In the genomic region with DNA sequence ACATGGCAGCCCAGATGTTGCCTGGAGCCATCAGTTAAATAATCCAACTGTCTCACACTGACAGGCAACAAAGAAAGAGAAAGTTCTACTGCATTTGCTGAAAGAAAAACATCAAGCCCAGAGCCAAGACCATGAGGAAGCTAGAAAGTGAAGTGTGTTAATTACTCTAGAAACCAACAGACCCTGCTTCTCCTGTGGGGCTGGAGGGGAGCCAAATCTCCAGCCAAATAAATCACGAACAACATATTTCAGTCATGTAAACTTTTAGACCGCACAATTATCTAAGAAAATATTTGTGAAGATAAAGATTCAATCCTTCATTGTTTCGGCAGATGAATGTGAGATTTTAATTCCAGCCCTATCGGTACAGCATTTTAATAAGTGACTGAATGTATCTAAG, we compare ENCODE assay signal across 15 mouse cellular contexts.
A peak's percentile ranks its signal among the peaks of the same experiment; 100 is the strongest.
DNase-seq lines count a peak whose midpoint lies in the region; ATAC-seq and TF ChIP-seq lines count a peak whose summit lies in the region.
"Had no signal": no experiment of that assay in that cellular context is flagged by ENCODE, and none has a peak within 500 bp of the region (broad histone marks: within the 10 kb centered on the region; RNA-seq: fewer than 3 reads in every experiment).

No protein-coding gene starts in this region.

- peak overlapping the region; percentile 19; the same call in 1 of the 2 replicates for H3K27ac ChIP-seq in kidney, embryonic 14.5 days (ENCODE audit: low read depth, low read length)
- no peak overlapping the region for H3K27ac ChIP-seq in midbrain, postnatal 0 days (ENCODE audit: low read depth, low read length)
- no peak overlapping the region for H3K27ac ChIP-seq in midbrain, embryonic 11.5 days (ENCODE audit: low read depth, low read length)
- H3K27ac ChIP-seq in stomach, embryonic 16.5 days (ENCODE audit: low read length): peak overlapping the region; percentile 12; the same call in 1 of the 2 replicates
- H3K27ac ChIP-seq: hindbrain, embryonic 15.5 days; neural tube, embryonic 15.5 days had no signal

- H3K9me3 ChIP-seq in kidney, embryonic 14.5 days (ENCODE audit: control insufficient read depth, low read length): no peaks in the 10 kb centered on the region
- no peaks in the 10 kb centered on the region for H3K9me3 ChIP-seq in midbrain, postnatal 0 days (ENCODE audit: low read length)
- no peaks in the 10 kb centered on the region for H3K9me3 ChIP-seq in midbrain, embryonic 11.5 days (ENCODE audit: control insufficient read depth, low read length)
- H3K9me3 ChIP-seq in stomach, embryonic 16.5 days (replicated peaks; ENCODE audit: control insufficient read depth, low read length): no peaks in the 10 kb centered on the region
- H3K9me3 ChIP-seq: hindbrain, embryonic 15.5 days; neural tube, embryonic 15.5 days had no signal

- TF ChIP-seq CTCF in midbrain, postnatal 0 days (IDR thresholded peaks at IDR 0.05): no peak

- no peaks in the 10 kb centered on the region for H3K27me3 ChIP-seq in kidney, embryonic 14.5 days (ENCODE audit: control insufficient read depth, insufficient read depth, low read length)
- H3K27me3 ChIP-seq in midbrain, postnatal 0 days (ENCODE audit: insufficient read depth, low read length): no peaks in the 10 kb centered on the region
- H3K27me3 ChIP-seq in midbrain, embryonic 11.5 days (ENCODE audit: control insufficient read depth, insufficient read depth, low read length): no peaks in the 10 kb centered on the region
- no peaks in the 10 kb centered on the region for H3K27me3 ChIP-seq in stomach, embryonic 16.5 days (ENCODE audit: control insufficient read depth, insufficient read depth, low read length)
- H3K27me3 ChIP-seq: hindbrain, embryonic 15.5 days; neural tube, embryonic 15.5 days had no signal

- H3K4me1 ChIP-seq in kidney, embryonic 14.5 days (ENCODE audit: control insufficient read depth, insufficient read depth, low read length): no peaks in the 10 kb centered on the region
- no peaks in the 10 kb centered on the region for H3K4me1 ChIP-seq in midbrain, postnatal 0 days (ENCODE audit: insufficient read depth, low read length)
- no peaks in the 10 kb centered on the region for H3K4me1 ChIP-seq in midbrain, embryonic 11.5 days (ENCODE audit: control insufficient read depth, insufficient read depth, low read length)
- peaks cover 6% of the 10 kb centered on the region for H3K4me1 ChIP-seq in stomach, embryonic 16.5 days (ENCODE audit: control insufficient read depth, insufficient read depth, low read length)
- H3K4me1 ChIP-seq: hindbrain, embryonic 15.5 days; neural tube, embryonic 15.5 days had no signal

- peak; percentile 33 to 42 for DNase-seq in cerebellum, postnatal 14 days
- no peak for DNase-seq in cerebellum, adult 11 months
- DNase-seq in kidney, adult 18-20 months: no peak
- DNase-seq in midbrain, postnatal 0 days (ENCODE audit: low spot score): peak; percentile 21
- no peak for DNase-seq in midbrain, embryonic 11.5 days (ENCODE audit: low spot score, missing footprints)
- DNase-seq in urinary bladder, adult 2 months (ENCODE audit: low spot score): no peak
- DNase-seq: adrenal gland, postnatal 25 days; gastrocnemius, postnatal 36 days; lung, adult 18-20 months; retina, postnatal 1 day had no signal

- H3K4me3 ChIP-seq in kidney, embryonic 14.5 days (ENCODE audit: low read length): no peak overlapping the region
- no peak overlapping the region for H3K4me3 ChIP-seq in midbrain, postnatal 0 days (ENCODE audit: low read depth, low read length)
- H3K4me3 ChIP-seq in midbrain, embryonic 11.5 days (ENCODE audit: low read depth, low read length): no peak overlapping the region
- H3K4me3 ChIP-seq in stomach, embryonic 16.5 days (replicated peaks; ENCODE audit: low read length): no peak overlapping the region
- H3K4me3 ChIP-seq: erythroblast, embryonic 14.5 days; hindbrain, embryonic 15.5 days; neural tube, embryonic 15.5 days had no signal

- WGBS in kidney, embryonic 14.5 days: 49% methylated on average over 4 of the region's 4 CpGs
- WGBS in midbrain, postnatal 0 days: 77% methylated on average over 4 of the region's 4 CpGs
- WGBS in midbrain, embryonic 11.5 days: 95% methylated on average over 4 of the region's 4 CpGs
- 28% methylated on average over 4 of the region's 4 CpGs for WGBS in stomach, embryonic 16.5 days

- 0 out of 2 replicates have a peak, but pooled peaks have one; percentile 20 for ATAC-seq in kidney, embryonic 14.5 days (ENCODE audit: low FRiP score, low TSS enrichment)
- no peak for ATAC-seq in midbrain, postnatal 0 days (ENCODE audit: low FRiP score)
- no peak for ATAC-seq in midbrain, embryonic 11.5 days (ENCODE audit: low FRiP score)
- no peak for ATAC-seq in stomach, embryonic 16.5 days (ENCODE audit: insufficient read depth, low FRiP score)

- H3K4me2 ChIP-seq in kidney, embryonic 14.5 days (replicated peaks; ENCODE audit: low read depth, low read length): 0 out of 2 replicates have a peak overlapping the region, but pooled peaks have one; percentile 8
- no peak overlapping the region for H3K4me2 ChIP-seq in midbrain, postnatal 0 days (ENCODE audit: low read depth, low read length, poor library complexity, severe bottlenecking)
- no peak overlapping the region for H3K4me2 ChIP-seq in midbrain, embryonic 11.5 days
- H3K4me2 ChIP-seq in stomach, embryonic 16.5 days (ENCODE audit: low read depth, low read length): no peak overlapping the region
- H3K4me2 ChIP-seq: hindbrain, embryonic 15.5 days; neural tube, embryonic 15.5 days had no signal

- H3K36me3 ChIP-seq in kidney, embryonic 14.5 days (ENCODE audit: control insufficient read depth, insufficient read depth, low read length): no peaks in the 10 kb centered on the region
- no peaks in the 10 kb centered on the region for H3K36me3 ChIP-seq in midbrain, postnatal 0 days (ENCODE audit: insufficient read depth, low read length)
- no peaks in the 10 kb centered on the region for H3K36me3 ChIP-seq in midbrain, embryonic 11.5 days (ENCODE audit: control insufficient read depth, insufficient read depth, low read length)
- H3K36me3 ChIP-seq in stomach, embryonic 16.5 days (ENCODE audit: control insufficient read depth, insufficient read depth, low read length): no peaks in the 10 kb centered on the region
- H3K36me3 ChIP-seq: hindbrain, embryonic 15.5 days; neural tube, embryonic 15.5 days had no signal

- no peak overlapping the region for H3K9ac ChIP-seq in kidney, embryonic 14.5 days (ENCODE audit: low read depth, low read length)
- H3K9ac ChIP-seq in midbrain, postnatal 0 days (replicated peaks; ENCODE audit: low read length, poor library complexity, severe bottlenecking): no peak overlapping the region
- H3K9ac ChIP-seq in midbrain, embryonic 11.5 days (ENCODE audit: low read length): no peak overlapping the region
- H3K9ac ChIP-seq in stomach, embryonic 16.5 days (ENCODE audit: low read length): no peak overlapping the region
- H3K9ac ChIP-seq: hindbrain, embryonic 15.5 days; neural tube, embryonic 15.5 days had no signal

Comparison
In these comparisons a context has a peak if more than half of its experiments do, and no peak if none do; other contexts are left out.
1. DNase-seq: peak in cerebellum, postnatal 14 days (2 of 2) and midbrain, postnatal 0 days (single experiment); none in cerebellum, adult 11 months (single experiment), kidney, adult 18-20 months (single experiment), midbrain, embryonic 11.5 days (single experiment) and urinary bladder, adult 2 months (single experiment).
2. H3K27ac ChIP-seq: peak in kidney, embryonic 14.5 days (single experiment) and stomach, embryonic 16.5 days (single experiment); none in midbrain, postnatal 0 days (single experiment) and midbrain, embryonic 11.5 days (single experiment).